Mouse (Mus musculus): ENCODE measurements around the gene Sdf2l1. TPM values are rescaled to one million over a fixed set of nuclear protein-coding genes. Genes with fewer than 3 reads are reported as not detected.

The Sdf2l1 gene
- polyA plus RNA-seq, 1 experiment from 2014 or later, result 26.3 TPM

GRCm38 (mm10) chr16:17102630-17103220 is 29.5 kb downstream of the Sdf2l1 start:
- Histone ChIP-seq H3K9me3 (replicated peaks; ENCODE audit: control insufficient read depth, low read length, poor library complexity, severe bottlenecking) (no peaks in the 10 kb centered on the region), H3K4me3 (ENCODE audit: low read depth, low read length) (no peak overlapping the region), H3K27ac (ENCODE audit: low read length) (no peak overlapping the region), H3K4me2 (ENCODE audit: low read length) (no peak overlapping the region), H3K4me1 (ENCODE audit: control insufficient read depth, insufficient read depth, low read length) (no peaks in the 10 kb centered on the region; the same call in 1 of the 2 replicates), H3K36me3 (ENCODE audit: control insufficient read depth, insufficient read depth, low read length) (peaks cover 29% of the 10 kb centered on the region), H3K9ac (ENCODE audit: low read depth, low read length) (no peak overlapping the region), H3K27me3 (ENCODE audit: control insufficient read depth, insufficient read depth, low read depth, low read length) (no peaks in the 10 kb centered on the region)
- no peak for ATAC-seq
- 62% methylated on average over 7 of the region's 7 CpGs for WGBS

- Histone ChIP-seq H3K27ac (ENCODE audit: low read length) (no peak overlapping the region), H3K4me3 (ENCODE audit: low read depth, low read length) (no peak overlapping the region), H3K9me3 (replicated peaks; ENCODE audit: control insufficient read depth, low read length, poor library complexity, severe bottlenecking) (no peaks in the 10 kb centered on the region), H3K27me3 (ENCODE audit: control insufficient read depth, insufficient read depth, low read depth, low read length) (no peaks in the 10 kb centered on the region), H3K9ac (ENCODE audit: low read depth, low read length) (no peak overlapping the region), H3K4me1 (ENCODE audit: control insufficient read depth, insufficient read depth, low read length) (no peaks in the 10 kb centered on the region), H3K36me3 (ENCODE audit: control insufficient read depth, insufficient read depth, low read length) (peaks cover 40% of the 10 kb centered on the region), H3K4me2 (ENCODE audit: low read length) (no peak overlapping the region)
- WGBS, result 94% methylated on average over 3 of the region's 3 CpGs
- ATAC-seq, result no peak
Observed at GRCm38 (mm10) chr16:17096938-17097337, 35.2 kb downstream of the Sdf2l1 start.

GRCm38 (mm10) chr16:17088346-17088745 is 43.8 kb downstream of the Sdf2l1 start:
- 71% methylated on average over 3 of the region's 3 CpGs for WGBS
- no peak overlapping the region for H3K4me3 ChIP-seq (ENCODE audit: low read depth, low read length)
- no peak overlapping the region for H3K27ac ChIP-seq (ENCODE audit: low read length)
- H3K4me1 ChIP-seq (ENCODE audit: control insufficient read depth, insufficient read depth, low read length), result no peaks in the 10 kb centered on the region
- H3K9me3 ChIP-seq (replicated peaks; ENCODE audit: control insufficient read depth, low read length, poor library complexity, severe bottlenecking), result no peaks in the 10 kb centered on the region
- no peak overlapping the region for H3K9ac ChIP-seq (ENCODE audit: low read depth, low read length)
- H3K27me3 ChIP-seq (ENCODE audit: control insufficient read depth, insufficient read depth, low read depth, low read length), result no peaks in the 10 kb centered on the region
- H3K36me3 ChIP-seq (ENCODE audit: control insufficient read depth, insufficient read depth, low read length), result peaks cover 58% of the 10 kb centered on the region
- ATAC-seq, result no peak
- H3K4me2 ChIP-seq (ENCODE audit: low read length), result no peak overlapping the region

GRCm38 (mm10) chr16:17086669-17087193 is 45.5 kb downstream of the Sdf2l1 start:
- Histone ChIP-seq H3K27ac (ENCODE audit: low read length) (no peak overlapping the region), H3K4me2 (ENCODE audit: low read length) (no peak overlapping the region), H3K4me1 (ENCODE audit: control insufficient read depth, insufficient read depth, low read length) (no peaks in the 10 kb centered on the region), H3K9ac (ENCODE audit: low read depth, low read length) (no peak overlapping the region), H3K4me3 (ENCODE audit: low read depth, low read length) (no peak overlapping the region), H3K27me3 (ENCODE audit: control insufficient read depth, insufficient read depth, low read depth, low read length) (no peaks in the 10 kb centered on the region), H3K36me3 (ENCODE audit: control insufficient read depth, insufficient read depth, low read length) (peaks cover 63% of the 10 kb centered on the region), H3K9me3 (replicated peaks; ENCODE audit: control insufficient read depth, low read length, poor library complexity, severe bottlenecking) (no peaks in the 10 kb centered on the region)
- ATAC-seq, result no peak
- WGBS, result 78% methylated on average over 13 of the region's 13 CpGs

- 92% methylated on average over 3 of the region's 3 CpGs for WGBS
Observed at GRCm38 (mm10) chr16:17086241-17086640, 45.9 kb downstream of the Sdf2l1 start.

GRCm38 (mm10) chr16:17085636-17086035 is 46.5 kb downstream of the Sdf2l1 start:
- no peak for ATAC-seq
- H3K36me3 ChIP-seq (ENCODE audit: control insufficient read depth, insufficient read depth, low read length), result peaks cover 57% of the 10 kb centered on the region

More at GRCm38 (mm10) chr16:17086241-17086640, 45.9 kb downstream of the Sdf2l1 start:
- no peaks in the 10 kb centered on the region for H3K4me1 ChIP-seq (ENCODE audit: control insufficient read depth, insufficient read depth, low read length)
- no peak overlapping the region for H3K4me2 ChIP-seq (ENCODE audit: low read length)
- no peak overlapping the region for H3K27ac ChIP-seq (ENCODE audit: low read length)
- H3K9me3 ChIP-seq (replicated peaks; ENCODE audit: control insufficient read depth, low read length, poor library complexity, severe bottlenecking), result no peaks in the 10 kb centered on the region
- H3K27me3 ChIP-seq (ENCODE audit: control insufficient read depth, insufficient read depth, low read depth, low read length), result no peaks in the 10 kb centered on the region
- H3K36me3 ChIP-seq (ENCODE audit: control insufficient read depth, insufficient read depth, low read length), result peaks cover 62% of the 10 kb centered on the region
- H3K9ac ChIP-seq (ENCODE audit: low read depth, low read length), result no peak overlapping the region
- H3K4me3 ChIP-seq (ENCODE audit: low read depth, low read length), result no peak overlapping the region
- ATAC-seq, result no peak

GRCm38 (mm10) chr16:17082121-17082792 is 49.9 kb downstream of the Sdf2l1 start:
- peaks cover 41% of the 10 kb centered on the region for H3K36me3 ChIP-seq (ENCODE audit: control insufficient read depth, insufficient read depth, low read length)
- H3K9ac ChIP-seq (ENCODE audit: low read depth, low read length), result no peak overlapping the region
- ATAC-seq, result no peak
- 86% methylated on average over 6 of the region's 6 CpGs for WGBS
- H3K27ac ChIP-seq (ENCODE audit: low read length), result no peak overlapping the region
- H3K4me1 ChIP-seq (ENCODE audit: control insufficient read depth, insufficient read depth, low read length), result no peaks in the 10 kb centered on the region
- no peak overlapping the region for H3K4me2 ChIP-seq (ENCODE audit: low read length)
- no peaks in the 10 kb centered on the region for H3K9me3 ChIP-seq (replicated peaks; ENCODE audit: control insufficient read depth, low read length, poor library complexity, severe bottlenecking)
- H3K27me3 ChIP-seq (ENCODE audit: control insufficient read depth, insufficient read depth, low read depth, low read length), result no peaks in the 10 kb centered on the region
- H3K4me3 ChIP-seq (ENCODE audit: low read depth, low read length), result no peak overlapping the region

More at GRCm38 (mm10) chr16:17085636-17086035, 46.5 kb downstream of the Sdf2l1 start:
- no peak overlapping the region for H3K9ac ChIP-seq (ENCODE audit: low read depth, low read length)
- no peak overlapping the region for H3K4me3 ChIP-seq (ENCODE audit: low read depth, low read length)
- WGBS, result 98% methylated on average over 4 of the region's 4 CpGs
- H3K4me1 ChIP-seq (ENCODE audit: control insufficient read depth, insufficient read depth, low read length), result no peaks in the 10 kb centered on the region
- no peaks in the 10 kb centered on the region for H3K27me3 ChIP-seq (ENCODE audit: control insufficient read depth, insufficient read depth, low read depth, low read length)
- no peak overlapping the region for H3K4me2 ChIP-seq (ENCODE audit: low read length)
- H3K27ac ChIP-seq (ENCODE audit: low read length), result no peak overlapping the region
- no peaks in the 10 kb centered on the region for H3K9me3 ChIP-seq (replicated peaks; ENCODE audit: control insufficient read depth, low read length, poor library complexity, severe bottlenecking)

Measured in midbrain, embryonic 16.5 days (tissue).